Mouse (Mus musculus): ENCODE results near the gene H1foo. TPM values are rescaled to one million over a fixed set of nuclear protein-coding genes. Genes with fewer than 3 reads are reported as not detected.
A peak's percentile ranks its signal among the peaks of the same experiment; 100 is the strongest.

The H1foo gene
- polyA plus RNA-seq (2015; fragmentation: Nextera tagmentation; extraction: Ambion mirVana) = not detected in 2 replicates

DNA sequence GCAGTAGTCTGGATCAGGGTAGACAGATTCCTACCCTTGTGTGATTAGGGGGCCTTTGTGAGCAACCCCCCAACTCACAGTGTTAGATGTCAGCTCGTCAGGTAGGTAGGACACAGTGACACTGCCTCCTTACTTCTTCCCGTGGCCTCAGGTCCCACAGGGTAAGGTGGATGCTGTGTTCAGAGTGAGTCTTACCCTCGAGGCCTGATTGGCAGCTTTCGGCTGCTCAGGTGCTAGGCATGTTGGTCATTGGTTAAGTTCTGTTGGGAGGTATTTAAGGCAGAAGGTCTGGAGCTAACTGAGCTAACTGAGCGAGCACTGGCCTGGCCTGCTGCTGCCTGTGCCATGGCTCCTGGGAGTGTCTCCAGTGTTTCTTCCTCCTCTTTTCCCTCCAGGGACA, at the start of gene H1foo:
Gene H1foo (plus strand): TSS at position 301 of the 400 bp plus-strand sequence.
- Histone ChIP-seq H3K4me2 (no peak within 1 kb of the TSS), H3K9ac (no peak within 1 kb of the TSS), H3K36me3 (no peaks in the 10 kb centered on the region), H3K9me3 (replicated peaks) (no peaks in the 10 kb centered on the region), H3K27ac (no peak within 1 kb of the TSS), H3K4me1 (replicated peaks) (peaks cover 37% of the 10 kb centered on the region), H3K4me3 (no peak within 1 kb of the TSS), H3K27me3 (no peaks in the 10 kb centered on the region)
- 88% methylated on average over 5 of the region's 5 CpGs for WGBS
- ATAC-seq (replicated peaks; ENCODE audit: insufficient number of reproducible peaks, insufficient read depth, low FRiP score, low read depth) = no peak

DNA sequence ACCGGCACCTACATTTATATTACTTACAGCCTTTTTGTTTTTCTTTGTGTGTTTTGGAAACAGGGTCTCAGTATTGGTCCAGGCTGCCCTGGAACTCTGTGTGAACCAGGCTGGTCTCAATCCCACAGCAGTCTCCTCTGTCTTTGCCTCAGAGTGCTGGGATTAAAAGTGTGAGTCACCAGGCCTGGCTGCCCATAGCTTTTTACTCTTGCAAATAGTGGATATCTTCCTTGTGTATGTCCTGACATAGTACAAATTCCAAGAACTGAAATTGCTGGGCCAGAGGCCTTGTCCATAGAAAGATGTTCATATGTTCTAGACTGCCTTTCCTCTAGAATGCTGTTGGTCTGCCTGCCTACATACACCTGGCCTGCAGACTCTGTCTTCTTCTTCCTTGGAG, 48.4 kb upstream of the H1foo start:
- Histone ChIP-seq H3K36me3 (peaks cover 3% of the 10 kb centered on the region; the same call in 1 of the 2 replicates), H3K9ac (no peak overlapping the region), H3K4me1 (replicated peaks) (peaks cover 22% of the 10 kb centered on the region), H3K9me3 (replicated peaks) (no peaks in the 10 kb centered on the region), H3K27ac (peak overlapping the region; percentile 53; the same call in 1 of the 2 replicates), H3K4me3 (no peak overlapping the region), H3K27me3 (no peaks in the 10 kb centered on the region), H3K4me2 (no peak overlapping the region)
- no peak for ATAC-seq (replicated peaks; ENCODE audit: insufficient number of reproducible peaks, insufficient read depth, low FRiP score, low read depth)
- 71% methylated on average over 1 of the region's 1 CpGs for WGBS

DNA sequence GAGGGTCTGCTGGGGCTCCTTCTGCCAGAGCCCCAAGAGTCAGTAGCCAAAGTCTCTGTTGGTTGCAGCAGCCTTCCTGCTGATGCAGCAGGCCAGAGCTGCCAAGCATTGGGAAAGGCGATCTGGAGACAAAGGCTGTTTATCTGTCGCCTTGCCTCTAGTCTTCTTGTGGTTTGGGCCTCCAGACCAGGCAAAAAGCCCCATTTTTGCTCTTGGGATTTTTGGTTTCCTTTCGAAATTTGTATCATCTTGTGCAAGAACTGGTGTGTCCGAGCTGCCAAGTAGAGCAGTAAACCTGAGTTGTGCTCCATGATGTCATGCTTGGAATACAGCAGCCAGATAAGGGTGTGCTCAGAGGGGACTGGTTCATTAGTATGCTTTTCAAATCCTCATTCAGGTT, 47.6 kb upstream of the H1foo start:
- 44% methylated on average over 4 of the region's 4 CpGs for WGBS

DNA sequence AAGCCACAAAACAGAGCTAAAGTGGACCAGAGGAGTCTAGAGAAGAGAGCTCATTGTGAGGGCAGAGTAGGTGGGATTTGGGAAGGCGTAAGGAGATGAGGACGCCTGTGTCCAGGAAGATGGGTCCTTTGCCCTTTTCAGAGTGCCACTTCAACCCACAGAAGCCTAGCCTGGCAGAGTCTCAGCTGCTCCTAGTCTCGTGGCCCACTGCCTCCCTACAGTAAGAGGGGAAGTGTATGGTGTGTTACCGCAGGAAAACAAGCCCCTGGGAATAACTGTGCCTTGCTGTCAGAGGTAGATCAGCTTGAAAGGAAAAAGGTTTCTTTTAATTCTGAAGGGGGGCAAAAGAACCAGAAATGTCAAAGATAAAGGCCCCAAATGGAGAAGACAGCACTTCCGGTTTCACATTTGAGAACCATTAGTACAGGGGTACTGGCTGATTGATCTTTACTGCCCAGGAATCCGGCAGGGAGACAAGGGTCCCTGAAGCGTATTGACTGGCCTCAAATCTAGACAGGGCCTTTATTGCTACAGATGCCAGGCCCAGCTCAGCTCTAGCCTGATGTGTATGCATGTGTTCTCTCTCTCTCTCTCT, 46.7 kb upstream of the H1foo start:
- ATAC-seq (replicated peaks; ENCODE audit: insufficient number of reproducible peaks, insufficient read depth, low FRiP score, low read depth) = no peak
- WGBS = 79% methylated on average over 7 of the region's 7 CpGs
- Histone ChIP-seq H3K4me3 (no peak overlapping the region), H3K9me3 (replicated peaks) (no peaks in the 10 kb centered on the region), H3K4me2 (no peak overlapping the region), H3K9ac (no peak overlapping the region), H3K36me3 (peaks cover 3% of the 10 kb centered on the region), H3K4me1 (replicated peaks) (peaks cover 24% of the 10 kb centered on the region), H3K27me3 (no peaks in the 10 kb centered on the region), H3K27ac (no peak overlapping the region)

More for the DNA sequence above, 47.6 kb upstream of the H1foo start:
- no peaks in the 10 kb centered on the region for H3K9me3 ChIP-seq (replicated peaks)
- ATAC-seq (replicated peaks; ENCODE audit: insufficient number of reproducible peaks, insufficient read depth, low FRiP score, low read depth) = no peak
- H3K4me1 ChIP-seq (replicated peaks) = peaks cover 24% of the 10 kb centered on the region
- H3K4me3 ChIP-seq = no peak overlapping the region
- H3K27me3 ChIP-seq = no peaks in the 10 kb centered on the region
- H3K36me3 ChIP-seq = peaks cover 3% of the 10 kb centered on the region; the same call in 1 of the 2 replicates
- peak overlapping the region; percentile 53 for H3K27ac ChIP-seq
- no peak overlapping the region for H3K4me2 ChIP-seq
- no peak overlapping the region for H3K9ac ChIP-seq

DNA sequence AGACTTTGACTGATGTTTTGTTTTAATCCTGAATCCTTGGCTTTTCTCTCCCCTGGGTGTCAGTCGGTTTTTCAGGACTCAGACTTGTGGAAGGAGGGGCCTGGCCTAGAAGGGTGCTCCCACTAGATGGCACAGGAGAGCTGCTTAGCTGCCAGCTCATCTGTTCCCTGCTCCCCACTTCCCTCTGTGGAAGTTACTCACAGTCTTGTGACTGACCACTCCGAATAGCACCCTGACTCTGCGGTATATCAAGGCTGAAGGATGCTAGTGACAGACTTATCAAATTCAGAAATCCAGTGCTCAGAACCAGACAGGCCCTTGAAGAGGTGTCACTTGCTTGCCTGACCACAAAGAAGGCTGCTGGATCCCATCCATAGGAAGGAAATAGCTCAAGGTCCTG, 43.7 kb upstream of the H1foo start:
- ATAC-seq (replicated peaks; ENCODE audit: insufficient number of reproducible peaks, insufficient read depth, low FRiP score, low read depth) = peak; percentile 61
- H3K9ac ChIP-seq = peak overlapping the region; percentile 5; the same call in 1 of the 2 replicates
- H3K36me3 ChIP-seq = no peaks in the 10 kb centered on the region; the same call in 1 of the 2 replicates

DNA sequence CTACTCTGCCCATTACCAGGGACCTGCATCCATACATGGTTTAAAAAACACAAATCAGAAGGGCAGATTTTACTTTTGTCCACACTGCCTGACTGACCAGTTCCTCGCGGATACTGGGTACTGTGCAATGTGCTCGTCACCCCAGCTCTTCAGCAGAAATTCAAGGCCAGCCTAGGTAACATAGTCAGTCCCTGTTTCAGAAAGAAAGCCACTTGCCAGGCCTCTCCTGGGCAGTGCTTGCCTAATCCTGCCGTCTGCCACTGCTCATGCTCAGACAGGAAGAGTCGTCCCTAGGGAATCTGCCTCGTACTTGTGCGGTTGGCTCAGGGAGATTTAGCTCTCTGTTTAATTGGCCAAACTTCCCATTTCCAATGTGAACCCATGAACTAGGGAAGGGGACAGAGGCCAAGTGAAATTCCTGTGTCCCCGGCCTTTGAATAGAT, 43.2 kb upstream of the H1foo start:
- Histone ChIP-seq H3K4me1 (replicated peaks) (peaks cover 24% of the 10 kb centered on the region), H3K27ac (peak overlapping the region; percentile 67), H3K9ac (peak overlapping the region; percentile 5; the same call in 1 of the 2 replicates), H3K9me3 (replicated peaks) (no peaks in the 10 kb centered on the region), H3K4me3 (no peak overlapping the region), H3K27me3 (no peaks in the 10 kb centered on the region), H3K36me3 (no peaks in the 10 kb centered on the region; the same call in 1 of the 2 replicates), H3K4me2 (no peak overlapping the region)
- 62% methylated on average over 8 of the region's 8 CpGs for WGBS
- ATAC-seq (replicated peaks; ENCODE audit: insufficient number of reproducible peaks, insufficient read depth, low FRiP score, low read depth) = 0 out of 2 replicates have a peak, but pooled peaks have one; percentile 21

More for the DNA sequence above, 43.7 kb upstream of the H1foo start:
- H3K4me1 ChIP-seq (replicated peaks) = peaks cover 24% of the 10 kb centered on the region
- no peaks in the 10 kb centered on the region for H3K9me3 ChIP-seq (replicated peaks)
- peak overlapping the region; percentile 67 for H3K27ac ChIP-seq
- no peaks in the 10 kb centered on the region for H3K27me3 ChIP-seq
- H3K4me2 ChIP-seq = no peak overlapping the region
- WGBS = 10% methylated on average over 3 of the region's 3 CpGs
- H3K4me3 ChIP-seq = no peak overlapping the region

DNA sequence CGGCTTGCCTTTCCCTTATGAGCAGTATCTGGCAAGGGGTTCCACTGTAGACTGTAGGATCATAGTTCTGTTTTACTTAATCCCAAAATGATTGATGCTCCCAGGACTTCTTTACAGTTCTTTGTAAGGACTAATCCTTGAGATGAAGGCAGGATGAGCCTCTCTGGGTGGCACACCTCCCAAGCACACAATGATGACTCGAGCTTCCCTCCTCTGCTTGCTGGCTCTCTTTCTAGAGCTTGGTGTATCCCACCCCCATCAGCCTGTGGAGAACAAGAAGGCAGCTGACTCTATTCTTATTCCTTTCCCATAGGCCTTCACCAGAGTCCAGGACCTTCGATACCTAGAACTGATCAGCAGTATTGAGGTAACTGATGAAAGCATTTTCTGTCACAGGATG, 42.2 kb upstream of the H1foo start:
- Histone ChIP-seq H3K36me3 (no peaks in the 10 kb centered on the region; the same call in 1 of the 2 replicates), H3K27ac (no peak overlapping the region), H3K27me3 (no peaks in the 10 kb centered on the region), H3K4me2 (no peak overlapping the region), H3K9ac (no peak overlapping the region), H3K9me3 (replicated peaks) (no peaks in the 10 kb centered on the region), H3K4me3 (no peak overlapping the region), H3K4me1 (replicated peaks) (peaks cover 15% of the 10 kb centered on the region)
- ATAC-seq (replicated peaks; ENCODE audit: insufficient number of reproducible peaks, insufficient read depth, low FRiP score, low read depth) = no peak
- WGBS = 80% methylated on average over 3 of the region's 3 CpGs

DNA sequence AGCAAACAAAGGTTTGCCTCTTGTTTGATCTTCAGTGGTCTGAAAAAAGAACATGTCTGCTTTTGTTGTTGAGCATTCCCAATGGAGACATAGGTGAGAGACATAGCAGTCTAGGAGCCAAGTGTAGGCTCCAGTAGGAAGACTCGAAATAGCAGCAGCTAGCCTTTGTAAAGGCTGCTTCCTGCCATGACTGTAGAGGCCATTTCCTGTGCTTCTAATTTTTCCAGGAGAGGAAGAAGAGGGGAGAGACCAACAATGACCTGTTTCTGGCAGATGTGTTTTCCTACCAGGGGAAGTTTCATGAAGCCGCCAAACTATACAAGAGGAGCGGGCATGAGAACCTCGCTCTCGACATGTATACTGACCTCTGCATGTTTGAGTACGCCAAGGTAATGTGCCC, 39.2 kb upstream of the H1foo start:
- Histone ChIP-seq H3K36me3 (no peaks in the 10 kb centered on the region; the same call in 1 of the 2 replicates), H3K4me1 (replicated peaks) (peaks cover 33% of the 10 kb centered on the region), H3K4me3 (no peak overlapping the region), H3K4me2 (no peak overlapping the region), H3K27ac (peak overlapping the region; percentile 67; the same call in 1 of the 2 replicates), H3K9me3 (replicated peaks) (no peaks in the 10 kb centered on the region), H3K9ac (no peak overlapping the region), H3K27me3 (no peaks in the 10 kb centered on the region)
- ATAC-seq (replicated peaks; ENCODE audit: insufficient number of reproducible peaks, insufficient read depth, low FRiP score, low read depth) = 0 out of 2 replicates have a peak, but pooled peaks have one; percentile 32
- 72% methylated on average over 6 of the region's 6 CpGs for WGBS

DNA sequence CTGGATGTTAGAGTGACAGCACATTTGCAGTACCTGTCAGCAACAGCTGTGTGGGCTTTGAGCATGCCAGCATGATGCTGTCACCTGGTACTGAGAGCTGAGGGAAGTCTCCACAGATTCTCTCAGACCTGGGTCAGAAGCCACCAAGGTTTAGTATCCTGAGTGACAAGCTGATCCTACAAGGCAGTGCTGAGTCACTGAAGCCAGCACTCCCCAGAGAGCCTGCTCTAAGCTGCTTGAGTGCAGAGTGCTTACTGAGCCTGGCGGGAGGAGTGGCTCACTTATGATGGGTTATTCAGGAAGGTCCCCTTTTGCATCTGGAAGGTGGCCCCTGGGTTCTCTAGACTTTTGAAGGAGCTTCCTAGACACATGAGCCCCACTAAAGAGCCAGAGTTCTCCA, 38.3 kb upstream of the H1foo start:
- Histone ChIP-seq H3K4me3 (no peak overlapping the region), H3K9me3 (replicated peaks) (no peaks in the 10 kb centered on the region), H3K4me1 (replicated peaks) (peaks cover 36% of the 10 kb centered on the region), H3K27me3 (no peaks in the 10 kb centered on the region), H3K4me2 (no peak overlapping the region), H3K27ac (no peak overlapping the region), H3K36me3 (no peaks in the 10 kb centered on the region; the same call in 1 of the 2 replicates), H3K9ac (no peak overlapping the region)
- WGBS = 66% methylated on average over 1 of the region's 1 CpGs
- ATAC-seq (replicated peaks; ENCODE audit: insufficient number of reproducible peaks, insufficient read depth, low FRiP score, low read depth) = no peak

DNA sequence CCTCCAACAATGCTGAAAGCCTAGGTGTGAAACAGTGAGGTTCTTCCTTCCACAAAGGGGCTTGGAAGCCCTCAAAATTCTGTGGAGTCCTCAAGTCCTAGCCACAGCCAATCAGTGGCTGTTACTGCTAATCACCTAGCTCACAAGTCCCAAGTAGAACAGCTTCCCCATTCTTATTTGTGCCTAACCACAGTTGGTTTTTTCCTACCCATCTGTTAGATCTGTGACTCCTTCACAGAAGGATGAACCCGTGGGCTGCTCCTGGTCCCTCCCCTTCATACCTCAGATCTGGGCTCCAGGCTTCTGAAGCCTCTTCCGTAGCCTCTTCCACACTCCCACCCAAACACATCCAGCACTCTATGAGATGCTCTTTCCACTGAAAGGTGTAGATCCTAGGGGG, 37.9 kb upstream of the H1foo start:
- H3K9ac ChIP-seq = no peak overlapping the region
- H3K27ac ChIP-seq = no peak overlapping the region
- H3K27me3 ChIP-seq = no peaks in the 10 kb centered on the region
- no peak overlapping the region for H3K4me2 ChIP-seq
- no peak overlapping the region for H3K4me3 ChIP-seq
- ATAC-seq (replicated peaks; ENCODE audit: insufficient number of reproducible peaks, insufficient read depth, low FRiP score, low read depth) = no peak
- H3K36me3 ChIP-seq = no peaks in the 10 kb centered on the region; the same call in 1 of the 2 replicates
- H3K9me3 ChIP-seq (replicated peaks) = no peaks in the 10 kb centered on the region
- 69% methylated on average over 2 of the region's 2 CpGs for WGBS
- H3K4me1 ChIP-seq (replicated peaks) = peaks cover 36% of the 10 kb centered on the region

DNA sequence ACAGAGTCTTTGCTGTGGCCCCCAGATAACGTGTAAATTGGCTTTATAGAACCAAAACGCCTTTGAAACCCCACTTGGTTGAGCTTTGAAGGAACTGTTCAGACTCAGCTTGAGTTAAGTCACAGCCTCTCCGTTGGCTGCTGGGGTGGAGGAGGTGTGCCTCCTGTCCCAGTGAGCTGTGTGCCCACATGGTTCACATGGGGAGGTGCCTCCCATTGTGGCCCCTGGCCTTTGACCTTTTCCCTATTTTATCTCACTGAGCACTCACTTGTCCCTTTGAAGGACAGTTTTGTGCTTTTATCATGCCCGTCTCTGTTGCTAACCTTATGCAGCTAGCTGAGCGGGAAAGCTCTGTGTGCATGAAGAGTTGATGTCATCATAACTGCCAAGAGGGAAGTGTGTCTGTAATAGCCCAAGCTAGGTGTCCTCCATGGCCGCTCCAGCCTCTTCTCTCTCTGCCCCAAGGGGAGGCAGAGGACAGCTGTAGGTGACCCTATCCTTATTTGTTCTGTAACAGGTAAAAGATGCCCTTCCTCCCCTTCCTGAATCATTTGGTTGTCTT, 36.2 kb upstream of the H1foo start:
- Histone ChIP-seq H3K4me3 (no peak overlapping the region), H3K9ac (no peak overlapping the region), H3K36me3 (no peaks in the 10 kb centered on the region), H3K27me3 (no peaks in the 10 kb centered on the region), H3K27ac (peak overlapping the region; percentile 41; the same call in 1 of the 2 replicates), H3K4me1 (replicated peaks) (peaks cover 44% of the 10 kb centered on the region), H3K9me3 (replicated peaks) (no peaks in the 10 kb centered on the region), H3K4me2 (no peak overlapping the region)
- ATAC-seq (replicated peaks; ENCODE audit: insufficient number of reproducible peaks, insufficient read depth, low FRiP score, low read depth) = no peak
- WGBS = 32% methylated on average over 6 of the region's 6 CpGs

All from heart, embryonic 15.5 days (tissue).